Mouse (Mus musculus) embryonic fibroblast, embryonic 13.5 days (primary cell): ENCODE data around the gene Olfr710.

Experiments
- CTCF ChIP-seq: IDR thresholded peaks from 2 replicates; pipeline ENCODE4 v1.5.1; 2011; ENCODE audit warnings: mild to moderate bottlenecking, control low read depth, low read length, moderate library complexity, borderline replicate concordance; ENCODE audit not compliant: insufficient read depth
- POLR2A ChIP-seq: IDR thresholded peaks from 2 replicates; pipeline ENCODE4 v1.6.1; 2011; ENCODE audit warnings: low read depth, mild to moderate bottlenecking, control low read depth, low read length, moderate library complexity

GRCm38 (mm10) chr7:106963837-106964236, 15.7 kb upstream of the Olfr710 start, which contains the start of gene Olfr6:
- TF ChIP-seq CTCF = no peak
- no peak for TF ChIP-seq POLR2A
